Mouse (Mus musculus) splenic B cell, adult 2 months (primary cell): ENCODE data around the gene Ophn1.

Source experiments
- DNase-seq: peaks from one replicate; pipeline ENCODE4 v3.0.0-alpha.2; 2011; ENCODE audit warnings: low read depth, low spot score
- H3K27me3 ChIP-seq: 2 replicates; pipeline ENCODE4 v1.6.1; 2012; ENCODE audit warnings: mild to moderate bottlenecking, low read length, moderate library complexity, mixed read lengths; ENCODE audit not compliant: control insufficient read depth, poor library complexity, insufficient read depth, severe bottlenecking
- H3K36me3 ChIP-seq: 2 replicates; pipeline ENCODE4 v1.6.1; 2012; ENCODE audit warnings: mild to moderate bottlenecking, low read length, moderate library complexity, mixed read lengths; ENCODE audit not compliant: control insufficient read depth, poor library complexity, insufficient read depth, severe bottlenecking

The Ophn1 gene

GRCm38 (mm10) chrX:98890406-98891116, at the start of gene Ophn1:
Gene Ophn1 (minus strand): TSS chrX:98891025.
- H3K36me3 ChIP-seq = no peaks in the 10 kb centered on the region
- no peak for DNase-seq
- no peaks in the 10 kb centered on the region for H3K27me3 ChIP-seq

GRCm38 (mm10) chrX:98937555-98938294, 46.9 kb upstream of the Ophn1 start:
- Histone ChIP-seq H3K36me3 (peaks cover 5% of the 10 kb centered on the region; the same call in 1 of the 2 replicates), H3K27me3 (no peaks in the 10 kb centered on the region)
- peak; percentile 92 for DNase-seq

GRCm38 (mm10) chrX:98936707-98937554, 46.1 kb upstream of the Ophn1 start:
- DNase-seq = peak; percentile 93
- Histone ChIP-seq H3K27me3 (no peaks in the 10 kb centered on the region), H3K36me3 (peaks cover 3% of the 10 kb centered on the region; the same call in 1 of the 2 replicates)

DNA sequence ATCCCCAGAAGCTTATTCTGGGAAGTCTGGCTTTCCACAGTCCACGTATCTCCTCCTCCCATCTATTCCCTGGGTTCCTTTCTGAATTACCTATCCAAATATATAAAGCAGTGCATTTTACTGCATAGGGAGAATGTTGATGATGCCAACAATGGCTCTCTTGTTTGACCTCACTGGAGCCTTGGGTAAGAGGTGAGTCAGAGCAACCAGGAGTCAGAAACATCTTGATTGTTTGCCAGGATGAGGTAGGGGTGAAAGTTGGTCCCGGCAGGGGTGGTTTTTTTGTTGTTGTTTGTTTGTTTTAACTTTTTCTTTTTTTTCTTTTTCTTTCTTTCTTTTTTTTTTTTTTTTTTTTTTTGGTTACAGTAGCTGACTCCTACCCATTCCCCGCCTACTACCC, 45.3 kb upstream of the Ophn1 start, which contains the start of gene Yipf6:
Gene Yipf6, plus strand, starts transcription at position 216 of the 400 bp plus-strand sequence.
- DNase-seq = no peak
- no peaks in the 10 kb centered on the region for H3K27me3 ChIP-seq
- H3K36me3 ChIP-seq = no peaks in the 10 kb centered on the region

- Histone ChIP-seq H3K36me3 (no peaks in the 10 kb centered on the region), H3K27me3 (no peaks in the 10 kb centered on the region)
- peak; percentile 33 for DNase-seq
Measured at GRCm38 (mm10) chrX:98919423-98919822, 28.6 kb upstream of the Ophn1 start.

GRCm38 (mm10) chrX:98908910-98909309, 18.1 kb upstream of the Ophn1 start:
- no peak for DNase-seq
- H3K27me3 ChIP-seq = no peaks in the 10 kb centered on the region
- H3K36me3 ChIP-seq = no peaks in the 10 kb centered on the region

DNA sequence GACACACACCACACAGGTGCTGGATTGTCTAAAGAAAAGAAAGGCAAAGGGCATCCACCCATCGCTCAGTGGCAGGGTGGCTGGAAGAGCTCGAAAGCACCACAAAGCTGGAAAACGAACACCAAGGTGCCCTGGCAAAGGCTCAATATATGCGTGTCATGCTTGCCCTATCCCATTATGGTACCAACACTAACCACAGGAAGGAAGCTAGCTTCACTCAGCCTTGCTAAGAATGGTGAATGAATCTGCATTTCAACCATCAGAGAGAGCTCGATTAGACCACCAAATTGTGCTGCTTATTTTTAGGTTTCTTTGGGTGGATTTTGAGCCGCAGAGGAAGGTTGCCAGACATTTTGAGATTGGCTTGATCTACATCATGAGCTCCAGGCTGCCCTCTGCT, 13.4 kb upstream of the Ophn1 start:
- Histone ChIP-seq H3K36me3 (no peaks in the 10 kb centered on the region), H3K27me3 (no peaks in the 10 kb centered on the region)
- no peak for DNase-seq

GRCm38 (mm10) chrX:98898307-98898706, 7.5 kb upstream of the Ophn1 start:
- H3K36me3 ChIP-seq = no peaks in the 10 kb centered on the region
- DNase-seq = no peak
- no peaks in the 10 kb centered on the region for H3K27me3 ChIP-seq

DNA sequence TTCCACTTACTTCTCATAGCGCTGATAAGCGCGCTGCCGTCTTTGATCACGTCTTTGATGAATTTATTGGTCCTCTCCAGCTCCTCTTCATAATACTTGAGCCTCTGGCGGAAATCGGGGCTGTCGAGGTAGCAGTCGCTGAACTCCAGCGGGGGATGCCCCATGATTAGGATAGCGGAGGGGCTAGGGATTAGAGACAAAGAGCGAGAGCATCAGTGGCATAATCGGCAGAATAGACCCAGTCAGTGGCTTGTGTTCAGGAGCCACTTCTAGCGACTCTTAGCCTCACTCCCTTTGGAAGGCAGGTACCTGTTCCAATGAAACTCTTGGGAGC, 786 bp downstream of the Ophn1 start:
- no peaks in the 10 kb centered on the region for H3K27me3 ChIP-seq
- H3K36me3 ChIP-seq = no peaks in the 10 kb centered on the region
- DNase-seq = no peak

DNA sequence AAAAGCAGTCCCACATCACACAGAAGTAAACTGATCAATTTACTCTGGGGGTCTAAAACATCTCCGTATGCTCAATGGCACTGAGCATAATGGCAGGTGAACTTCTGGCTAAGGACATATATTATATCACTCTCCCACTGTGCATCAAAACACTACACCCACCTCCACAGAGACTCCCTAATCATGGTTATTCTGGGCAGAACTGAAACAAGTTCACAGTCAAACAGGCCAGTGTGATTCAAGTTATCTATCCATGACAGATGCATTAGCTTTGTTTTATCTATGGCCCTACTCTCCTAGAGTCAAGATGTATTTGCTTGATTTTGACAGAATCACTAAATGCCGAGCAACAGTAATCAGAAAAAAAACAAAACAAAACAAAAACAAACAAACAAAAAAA, 8.8 kb downstream of the Ophn1 start:
- no peaks in the 10 kb centered on the region for H3K27me3 ChIP-seq
- DNase-seq = no peak
- no peaks in the 10 kb centered on the region for H3K36me3 ChIP-seq

DNA sequence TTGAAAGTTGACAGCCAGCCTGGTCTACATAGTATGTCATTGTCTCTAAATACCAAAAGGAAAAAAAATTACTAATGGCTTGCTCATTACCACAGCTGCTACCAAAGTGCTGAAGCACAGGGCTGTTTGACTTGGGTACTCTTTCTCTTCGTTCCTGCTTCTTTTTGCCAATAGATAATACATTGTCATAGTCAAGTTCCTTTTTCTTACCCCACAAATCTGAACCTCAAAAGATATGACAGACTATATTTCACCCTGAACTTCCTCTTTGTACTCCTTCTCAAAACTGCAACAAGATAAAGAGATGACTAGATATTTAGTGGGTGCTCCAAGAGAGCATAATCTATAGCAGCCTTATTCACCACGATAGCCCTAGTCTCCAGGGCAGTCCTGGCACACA, 9.7 kb downstream of the Ophn1 start:
- Histone ChIP-seq H3K27me3 (no peaks in the 10 kb centered on the region), H3K36me3 (no peaks in the 10 kb centered on the region)
- no peak for DNase-seq

DNA sequence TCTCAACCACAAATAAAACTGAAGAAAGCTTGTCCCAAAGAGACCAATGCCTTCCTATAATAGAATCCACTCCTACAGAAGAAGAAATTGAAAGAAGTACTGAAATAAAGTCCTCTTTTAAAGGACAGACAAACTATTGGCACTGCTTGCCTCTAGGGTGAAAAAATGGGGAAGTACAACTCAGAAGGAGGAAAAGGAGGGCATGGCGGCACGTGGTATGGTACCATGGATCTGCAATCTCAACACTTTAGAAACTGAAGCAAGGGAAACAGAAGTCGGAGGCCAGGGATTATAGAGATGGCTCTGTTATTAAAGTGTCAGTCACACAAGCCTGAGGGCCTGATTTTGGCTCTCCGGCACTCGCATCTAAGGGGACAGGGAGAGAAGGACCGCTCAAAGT, 10.5 kb downstream of the Ophn1 start:
- Histone ChIP-seq H3K36me3 (no peaks in the 10 kb centered on the region), H3K27me3 (no peaks in the 10 kb centered on the region)
- DNase-seq = no peak

DNA sequence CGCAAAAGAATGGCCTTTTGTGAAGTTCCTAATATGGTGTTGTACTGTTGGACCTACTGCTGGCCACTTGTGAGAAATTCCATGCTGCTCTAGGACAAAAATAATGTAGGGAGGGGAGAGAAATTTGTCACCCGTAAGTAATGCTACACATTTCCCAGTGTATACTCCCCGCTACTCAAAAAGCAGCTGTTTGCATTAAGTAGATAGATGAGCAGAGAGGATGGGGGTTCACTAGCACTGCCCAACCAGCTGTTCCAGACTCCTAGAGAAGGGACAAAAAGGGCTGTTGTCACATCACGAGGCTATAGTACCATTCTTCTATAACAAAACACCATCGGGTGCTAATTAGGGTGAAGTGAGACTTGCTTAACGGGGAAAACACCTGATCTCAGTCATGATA, 15.7 kb downstream of the Ophn1 start:
- no peaks in the 10 kb centered on the region for H3K27me3 ChIP-seq
- no peak for DNase-seq
- H3K36me3 ChIP-seq = no peaks in the 10 kb centered on the region

- H3K36me3 ChIP-seq = no peaks in the 10 kb centered on the region
- H3K27me3 ChIP-seq = no peaks in the 10 kb centered on the region
- DNase-seq = no peak
Measured at GRCm38 (mm10) chrX:98874086-98874485, 16.7 kb downstream of the Ophn1 start.

DNA sequence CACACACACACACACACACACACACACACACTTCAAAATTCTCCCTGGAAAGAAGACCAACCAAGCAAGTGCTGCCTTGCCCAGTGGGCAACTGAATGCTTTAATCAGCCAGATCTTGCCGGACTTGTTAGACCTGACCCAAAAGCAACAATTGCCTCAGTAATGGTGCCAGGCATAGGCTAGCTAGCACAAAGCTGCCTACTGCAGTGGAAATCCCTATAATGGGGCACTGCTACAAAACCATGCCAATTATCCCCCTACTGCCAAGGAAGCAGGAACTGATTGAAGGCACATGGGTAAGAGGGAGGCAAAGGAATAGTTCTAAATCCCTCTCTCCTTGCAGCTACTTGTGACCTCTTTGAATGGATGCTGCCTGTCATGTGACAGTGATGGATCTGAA, 18.8 kb downstream of the Ophn1 start:
- Histone ChIP-seq H3K36me3 (no peaks in the 10 kb centered on the region), H3K27me3 (no peaks in the 10 kb centered on the region)
- no peak for DNase-seq
